Mouse (Mus musculus) MEL (cell line): Measurements from ENCODE around the gene Afm. TPM values are rescaled to one million over a fixed set of nuclear protein-coding genes. Genes with fewer than 3 reads are reported as not detected.

Source experiments
- DNase-seq: peaks from one replicate; pipeline ENCODE4 v3.0.0; 2011; ENCODE audit warnings: low read depth, low spot score
- H3K27ac ChIP-seq: 2 replicates; pipeline ENCODE4 v1.5.1; 2012; ENCODE audit warnings: low read depth, mild to moderate bottlenecking, control low read depth, low read length, moderate library complexity; ENCODE audit not compliant: control insufficient read depth
- H3K27me3 ChIP-seq, 2 experiments: fragments of 150-350 bp in 1 of 2; sonication (generic) in 1 of 2; 2 replicates each; pipeline ENCODE4 v1.6.1; 2012; ENCODE audit warnings: low read length in 2 of 2, mild to moderate bottlenecking in 2 of 2, improper control_type of control experiment in 1 of 2, moderate library complexity in 1 of 2; ENCODE audit not compliant: insufficient read depth in 2 of 2, control insufficient read depth in 1 of 2
- H3K36me3 ChIP-seq, 2 experiments: 2 replicates each; pipeline ENCODE4 v1.6.1; 2012 to 2014; ENCODE audit warnings: low read length in 2 of 2, improper control_type of control experiment in 1 of 2, inconsistent platforms in 1 of 2, mild to moderate bottlenecking in 1 of 2; ENCODE audit not compliant: insufficient read depth in 2 of 2, control insufficient read depth in 1 of 2
- H3K4me1 ChIP-seq, 2 experiments: fragments of 150-350 bp in 1 of 2; sonication (generic) in 1 of 2; 2 replicates each; pipeline ENCODE4 v1.6.1; 2012; ENCODE audit warnings: low read length in 2 of 2, improper control_type of control experiment in 1 of 2, mild to moderate bottlenecking in 1 of 2; ENCODE audit not compliant: insufficient read depth in 2 of 2, control insufficient read depth in 1 of 2
- H3K4me3 ChIP-seq, 2 experiments: fragments of 150-350 bp in 1 of 2; sonication (generic) in 1 of 2; 2 replicates each; pipeline ENCODE4 v1.5.1; 2012; ENCODE audit warnings: low read depth in 2 of 2, low read length in 2 of 2, mild to moderate bottlenecking in 2 of 2, moderate library complexity in 2 of 2, control low read depth in 1 of 2, improper control_type of control experiment in 1 of 2; ENCODE audit not compliant: control insufficient read depth in 1 of 2, insufficient read depth in 1 of 2
- H3K79me2 ChIP-seq: 2 replicates; pipeline ENCODE4 v1.6.1; 2012; ENCODE audit warnings: mild to moderate bottlenecking, low read length, moderate library complexity; ENCODE audit not compliant: control insufficient read depth, poor library complexity, insufficient read depth
- H3K9ac ChIP-seq: 2 replicates; pipeline ENCODE4 v1.6.1; 2012; ENCODE audit warnings: low read depth, mild to moderate bottlenecking, control low read depth, low read length, moderate library complexity; ENCODE audit not compliant: control insufficient read depth, poor library complexity, severe bottlenecking
- H3K9me3 ChIP-seq: fragments of 150-350 bp; sonication (generic); replicated peaks from 2 replicates; pipeline ENCODE4 v1.6.1; 2012; ENCODE audit warnings: mild to moderate bottlenecking, low read length, improper control_type of control experiment, moderate library complexity; ENCODE audit not compliant: insufficient read depth
- CHD2 ChIP-seq: IDR thresholded peaks from 2 replicates; pipeline ENCODE4 v1.6.1; 2011; ENCODE audit warnings: low read length, improper control_type of control experiment
- E2F4 ChIP-seq: IDR thresholded peaks from 2 replicates; pipeline ENCODE4 v1.6.1; 2011; ENCODE audit warnings: low read depth, low read length, improper control_type of control experiment, borderline replicate concordance
- ELF1 ChIP-seq: IDR thresholded peaks from 2 replicates; pipeline ENCODE4 v1.6.1; 2014; ENCODE audit warnings: low read depth, mild to moderate bottlenecking, inconsistent platforms, low read length, improper control_type of control experiment, moderate library complexity
- EP300 ChIP-seq, 2 experiments: IDR thresholded peaks; 2 replicates each; pipeline ENCODE4 v1.6.1; 2011; ENCODE audit warnings: improper control_type of control experiment in 2 of 2, low read length in 2 of 2, low read depth in 1 of 2, mild to moderate bottlenecking in 1 of 2
- ETS1 ChIP-seq: IDR thresholded peaks from 2 replicates; pipeline ENCODE4 v1.6.1; 2012; ENCODE audit warnings: low read depth, mild to moderate bottlenecking, inconsistent platforms, low read length, improper control_type of control experiment, moderate library complexity
- GABPA ChIP-seq: IDR thresholded peaks from 2 replicates; pipeline ENCODE4 v1.6.1; 2012; ENCODE audit warnings: low read depth, mild to moderate bottlenecking, inconsistent platforms, low read length, improper control_type of control experiment, moderate library complexity
- JUND ChIP-seq: IDR thresholded peaks from 2 replicates; pipeline ENCODE4 v1.6.1; 2011; ENCODE audit warnings: low read depth, mild to moderate bottlenecking, improper control_type of control experiment, low read length
- KAT2A ChIP-seq: conservative IDR thresholded peaks from 2 replicates; pipeline ENCODE4 v1.6.1; 2012; ENCODE audit warnings: low read depth, low read length, improper control_type of control experiment, inconsistent platforms
- MEF2A ChIP-seq: IDR thresholded peaks from 2 replicates; pipeline ENCODE4 v1.6.1; 2014; ENCODE audit warnings: low read depth, mild to moderate bottlenecking, inconsistent platforms, low read length, improper control_type of control experiment; ENCODE audit not compliant: poor library complexity, insufficient replicate concordance, severe bottlenecking; ENCODE audit errors: extremely low read depth
- MYB ChIP-seq: IDR thresholded peaks from 2 replicates; pipeline ENCODE4 v1.6.1; 2011; ENCODE audit warnings: mild to moderate bottlenecking, low read depth, low read length, improper control_type of control experiment
- MYC ChIP-seq: IDR thresholded peaks from 2 replicates; pipeline ENCODE4 v1.6.1; 2011; ENCODE audit warnings: low read depth, mild to moderate bottlenecking, low read length, improper control_type of control experiment, moderate library complexity
- NELFE ChIP-seq: IDR thresholded peaks from 2 replicates; pipeline ENCODE4 v1.6.1; 2011; ENCODE audit warnings: low read depth, low read length, improper control_type of control experiment
- NRF1 ChIP-seq: IDR thresholded peaks from 2 replicates; pipeline ENCODE4 v1.6.1; 2014; ENCODE audit warnings: low read depth, mild to moderate bottlenecking, inconsistent platforms, low read length, improper control_type of control experiment, moderate library complexity; ENCODE audit not compliant: poor library complexity, insufficient read depth, severe bottlenecking
- POLR2AphosphoS2 ChIP-seq: IDR thresholded peaks from 2 replicates; pipeline ENCODE4 v1.6.1; 2011; ENCODE audit warnings: low read length, improper control_type of control experiment
- POLR2AphosphoS5 ChIP-seq: IDR thresholded peaks from 2 replicates; pipeline ENCODE4 v1.6.1; 2012; ENCODE audit warnings: low read depth, borderline replicate concordance, mild to moderate bottlenecking, inconsistent platforms, low read length, moderate library complexity, mixed read lengths
- RAD21 ChIP-seq: IDR thresholded peaks from 2 replicates; pipeline ENCODE4 v1.6.1; 2011; ENCODE audit warnings: mild to moderate bottlenecking, low read depth, low read length, improper control_type of control experiment
- SIN3A ChIP-seq: IDR thresholded peaks from 2 replicates; pipeline ENCODE4 v1.6.1; 2012; ENCODE audit warnings: low read length, improper control_type of control experiment, inconsistent platforms
- SMC3 ChIP-seq: IDR thresholded peaks from 2 replicates; pipeline ENCODE4 v1.6.1; 2011; ENCODE audit warnings: low read depth, low read length, improper control_type of control experiment
- TBP ChIP-seq: IDR thresholded peaks from 2 replicates; pipeline ENCODE4 v1.8.0; 2011; ENCODE audit warnings: low read depth, low read length, improper control_type of control experiment
- TCF12 ChIP-seq: IDR thresholded peaks from 2 replicates; pipeline ENCODE4 v1.6.1; 2014; ENCODE audit warnings: low read depth, mild to moderate bottlenecking, inconsistent platforms, low read length, improper control_type of control experiment, moderate library complexity
- UBTF ChIP-seq: IDR thresholded peaks from 2 replicates; pipeline ENCODE4 v1.6.1; 2012; ENCODE audit warnings: low read depth, mild to moderate bottlenecking, inconsistent platforms, low read length, improper control_type of control experiment, moderate library complexity, borderline replicate concordance; ENCODE audit not compliant: insufficient read depth
- USF1 ChIP-seq: IDR thresholded peaks from 2 replicates; pipeline ENCODE4 v1.6.1; 2014; ENCODE audit warnings: low read depth, mild to moderate bottlenecking, inconsistent platforms, low read length, improper control_type of control experiment, moderate library complexity
- USF2 ChIP-seq, 2 experiments: IDR thresholded peaks; 2 replicates each; pipeline ENCODE4 v1.6.1; 2011 to 2012; ENCODE audit warnings: improper control_type of control experiment in 2 of 2, low read length in 2 of 2, borderline replicate concordance in 1 of 2, inconsistent platforms in 1 of 2, low read depth in 1 of 2, mild to moderate bottlenecking in 1 of 2; ENCODE audit not compliant: insufficient read depth in 1 of 2
- ZC3H11A ChIP-seq: IDR thresholded peaks from 2 replicates; pipeline ENCODE4 v1.6.1; 2012; ENCODE audit warnings: low read depth, mild to moderate bottlenecking, inconsistent platforms, low read length, improper control_type of control experiment
- ZMIZ1 ChIP-seq: IDR thresholded peaks from 2 replicates; pipeline ENCODE4 v1.6.1; 2012; ENCODE audit warnings: low read depth, mild to moderate bottlenecking, inconsistent platforms, low read length, improper control_type of control experiment, moderate library complexity
- polyA plus RNA-seq, 2 experiments: library from polyadenylated mRNA; stranded (reverse) in 1 of 2; unstranded in 1 of 2; fragments of >175 nt in 1 of 2; fragments of >200 nt in 1 of 2; gene quantifications; 2 replicates each; pipeline versions ENCODE4 v1.2.1 to v1.2.4; 2012; ENCODE audit warnings: low replicate concordance in 2 of 2, low read depth in 1 of 2; ENCODE audit not compliant: insufficient read length in 2 of 2, insufficient read depth in 1 of 2, missing spikeins in 1 of 2
- total RNA-seq: library from RNA; depleted of rRNA; stranded (reverse); fragments of 300-350 nt; gene quantifications from 2 replicates; pipeline ENCODE4 v1.2.3, GENCODE M21; 2012

Gene Afm
- total and polyA plus RNA-seq, 3 experiments, result not detected

GRCm38 (mm10) chr5:90556052-90556451 lies 37.3 kb downstream of the Afm start:
- TF ChIP-seq POLR2AphosphoS2 (no peak), RAD21 (no peak), JUND (no peak), USF1 (no peak), MYB (no peak), ELF1 (no peak), MYC (no peak), USF2 (IDR thresholded peaks at IDR 0.05; ENCODE audit: borderline replicate concordance in 1 of 2, insufficient read depth in 1 of 2, low read depth in 1 of 2, low read length in 2 of 2) (no peak), NRF1 (no peak), SMC3 (no peak), KAT2A (no peak), ZC3H11A (no peak), NELFE (no peak), GABPA (no peak), CHD2 (no peak), SIN3A (no peak), ZMIZ1 (no peak), MEF2A (no peak), POLR2AphosphoS5 (no peak), E2F4 (no peak)
- Histone ChIP-seq H3K9ac (no peak overlapping the region), H3K36me3 (no peaks in the 10 kb centered on the region), H3K9me3 (no peaks in the 10 kb centered on the region), H3K79me2 (no peaks in the 10 kb centered on the region), H3K4me1 (no peaks in the 10 kb centered on the region), H3K4me3 (no peak overlapping the region), H3K27me3 (peaks cover 0 to 8% of the 10 kb centered on the region in 2 experiments; a peak in 3 of 4 replicates), H3K27ac (no peak overlapping the region)
- no peak for DNase-seq

DNA sequence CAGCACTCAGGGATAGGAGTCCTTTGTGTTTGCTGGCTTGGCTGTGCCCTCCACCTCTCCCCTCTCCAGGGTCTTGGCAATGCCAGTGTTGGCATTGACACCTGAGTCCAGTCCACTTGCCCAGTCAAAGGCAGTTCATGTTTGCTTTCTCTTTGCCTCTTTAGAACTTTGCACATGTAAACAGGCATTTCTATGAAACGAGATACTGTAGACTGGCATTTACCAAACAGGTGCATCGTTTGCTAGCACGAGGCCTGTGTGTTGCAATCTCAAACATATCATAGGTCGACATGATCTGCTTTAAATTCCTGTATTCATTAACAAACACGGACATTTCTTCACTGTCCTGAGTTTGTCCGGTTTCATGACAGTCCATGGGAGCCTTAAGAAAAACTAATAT lies 42.0 kb downstream of the Afm start, which contains the start of gene 5830473C10Rik:
TSS of gene 5830473C10Rik (plus strand) at position 365 of the 400 bp plus-strand sequence.
- H3K27me3 ChIP-seq, result no peaks in the 10 kb centered on the region
- H3K9me3 ChIP-seq, result no peaks in the 10 kb centered on the region
- H3K79me2 ChIP-seq, result no peaks in the 10 kb centered on the region
- no peak within 1 kb of the TSS for H3K27ac ChIP-seq
- TF ChIP-seq KAT2A (no peak), POLR2AphosphoS2 (no peak), MEF2A (no peak), SMC3 (no peak), ZC3H11A (no peak), JUND (no peak), NELFE (no peak), CHD2 (no peak), RAD21 (no peak), TBP (no peak), EP300 (IDR thresholded peaks at IDR 0.05; ENCODE audit: low read depth in 1 of 2, low read length in 2 of 2) (no peak), ETS1 (no peak), UBTF (no peak), TCF12 (no peak), SIN3A (no peak)
- no peak within 1 kb of the TSS for H3K9ac ChIP-seq
- peaks cover 0 to 5% of the 10 kb centered on the region in 2 experiments; a peak in 1 of 4 replicates for H3K4me1 ChIP-seq
- no peak within 1 kb of the TSS for H3K4me3 ChIP-seq
- no peak for DNase-seq
- H3K36me3 ChIP-seq, result no peaks in the 10 kb centered on the region
